Mouse (Mus musculus): Measurements from ENCODE around the gene Prr15l. TPM values are rescaled to one million over a fixed set of nuclear protein-coding genes. Genes with fewer than 3 reads are reported as not detected.

The Prr15l gene
- polyA plus RNA-seq (2015; fragmentation: Nextera tagmentation; extraction: Ambion mirVana) = 0.10 TPM in 1 of 2 replicates, not detected in the other

DNA sequence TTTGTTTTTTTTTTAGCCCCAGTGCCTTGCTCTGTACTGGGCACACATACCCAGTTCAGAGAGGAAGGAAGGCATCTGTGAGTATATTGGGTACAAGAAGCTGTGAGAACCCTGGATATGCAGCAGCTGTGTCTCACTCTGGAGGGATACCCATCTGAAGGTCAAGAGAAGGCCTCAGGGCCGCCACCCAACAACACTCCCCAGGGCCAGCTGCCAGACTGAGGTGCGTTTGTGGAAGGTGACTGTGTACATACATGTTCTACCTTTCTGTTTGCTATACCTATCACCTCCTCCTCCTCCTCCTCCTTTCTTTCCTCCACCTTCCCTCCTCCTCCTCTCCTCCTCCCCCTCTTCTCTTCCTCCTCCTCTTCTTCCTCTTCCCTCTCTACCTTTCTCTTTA is at the start of gene Prr15l:
TSS of gene Prr15l (plus strand) at position 17 of the 400 bp plus-strand sequence.
- Histone ChIP-seq H3K4me1 (replicated peaks) (0 out of 2 replicates have a peak, but pooled peaks cover 4% of the 10 kb centered on the region), H3K36me3 (no peaks in the 10 kb centered on the region), H3K9ac (replicated peaks) (0 out of 2 replicates have a peak within 1 kb of the TSS, but pooled peaks have one; percentile 8), H3K27ac (no peak within 1 kb of the TSS), H3K27me3 (peaks cover 26% of the 10 kb centered on the region), H3K4me3 (replicated peaks) (no peak within 1 kb of the TSS), H3K9me3 (no peaks in the 10 kb centered on the region), H3K4me2 (replicated peaks) (no peak within 1 kb of the TSS)
- ATAC-seq = no peak
- WGBS = 73% methylated on average over 2 of the region's 2 CpGs

DNA sequence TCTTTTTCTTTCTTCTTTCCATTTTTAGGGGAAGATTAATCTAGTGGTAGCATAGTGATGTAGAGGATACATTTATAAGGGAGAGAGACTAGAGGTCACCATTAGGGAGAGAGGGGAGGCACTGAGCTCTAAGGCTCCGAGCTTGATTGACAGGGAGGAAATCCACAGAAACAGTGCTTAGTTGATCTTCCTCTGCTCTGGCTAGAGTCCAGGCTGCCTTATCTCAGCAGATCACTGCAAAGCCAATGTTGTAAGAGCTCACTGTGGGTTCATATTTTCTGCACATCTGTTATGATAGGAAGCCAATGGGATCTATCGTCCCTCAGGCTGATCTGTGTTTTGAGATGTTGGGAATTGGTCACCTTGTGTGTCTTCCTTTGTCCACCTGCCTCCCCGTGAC is 49.2 kb upstream of the Prr15l start:
- H3K27ac ChIP-seq = peak overlapping the region; percentile 100
- peaks cover 55% of the 10 kb centered on the region for H3K4me1 ChIP-seq (replicated peaks)
- H3K27me3 ChIP-seq = no peaks in the 10 kb centered on the region
- no peaks in the 10 kb centered on the region for H3K36me3 ChIP-seq
- no peak overlapping the region for H3K4me3 ChIP-seq (replicated peaks)
- WGBS = 27% methylated on average over 3 of the region's 3 CpGs
- no peak for ATAC-seq
- no peaks in the 10 kb centered on the region for H3K9me3 ChIP-seq
- H3K9ac ChIP-seq (replicated peaks) = no peak overlapping the region
- no peak overlapping the region for H3K4me2 ChIP-seq (replicated peaks)

DNA sequence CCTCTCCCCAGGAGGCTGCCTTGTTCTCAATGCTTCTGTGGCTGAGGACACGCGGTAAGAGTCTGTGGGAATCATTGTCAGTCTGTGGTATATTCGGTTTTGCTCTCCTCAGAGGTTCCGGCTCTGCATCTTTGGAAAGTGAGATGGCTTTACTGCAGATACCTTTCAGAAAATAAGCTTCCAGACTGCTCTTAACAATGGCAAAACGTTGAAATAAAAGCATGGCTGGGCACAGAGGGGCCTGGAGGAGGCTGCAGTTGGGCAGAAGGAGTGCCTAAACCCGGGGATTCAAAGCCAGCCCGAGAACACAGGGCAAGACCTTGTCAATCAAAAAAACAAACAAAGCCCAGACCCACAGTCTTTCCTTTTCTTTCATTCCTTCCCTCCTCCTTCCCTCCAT is 48.5 kb upstream of the Prr15l start:
- Histone ChIP-seq H3K4me1 (replicated peaks) (peaks cover 48% of the 10 kb centered on the region), H3K27me3 (no peaks in the 10 kb centered on the region), H3K36me3 (no peaks in the 10 kb centered on the region), H3K27ac (peak overlapping the region; percentile 100), H3K9ac (replicated peaks) (0 out of 2 replicates have a peak overlapping the region, but pooled peaks have one; percentile 14), H3K9me3 (no peaks in the 10 kb centered on the region), H3K4me3 (replicated peaks) (no peak overlapping the region), H3K4me2 (replicated peaks) (no peak overlapping the region)
- ATAC-seq = no peak
- WGBS = 3% methylated on average over 7 of the region's 7 CpGs

GRCm38 (mm10) chr11:96880296-96880695 is 47.6 kb upstream of the Prr15l start:
- no peaks in the 10 kb centered on the region for H3K9me3 ChIP-seq
- no peak overlapping the region for H3K4me3 ChIP-seq (replicated peaks)
- peaks cover 46% of the 10 kb centered on the region for H3K4me1 ChIP-seq (replicated peaks)
- 94% methylated on average over 9 of the region's 9 CpGs for WGBS
- H3K27ac ChIP-seq = peak overlapping the region; percentile 100; the same call in 1 of the 2 replicates
- H3K36me3 ChIP-seq = no peaks in the 10 kb centered on the region
- H3K9ac ChIP-seq (replicated peaks) = no peak overlapping the region
- H3K27me3 ChIP-seq = no peaks in the 10 kb centered on the region
- no peak for ATAC-seq
- no peak overlapping the region for H3K4me2 ChIP-seq (replicated peaks)

DNA sequence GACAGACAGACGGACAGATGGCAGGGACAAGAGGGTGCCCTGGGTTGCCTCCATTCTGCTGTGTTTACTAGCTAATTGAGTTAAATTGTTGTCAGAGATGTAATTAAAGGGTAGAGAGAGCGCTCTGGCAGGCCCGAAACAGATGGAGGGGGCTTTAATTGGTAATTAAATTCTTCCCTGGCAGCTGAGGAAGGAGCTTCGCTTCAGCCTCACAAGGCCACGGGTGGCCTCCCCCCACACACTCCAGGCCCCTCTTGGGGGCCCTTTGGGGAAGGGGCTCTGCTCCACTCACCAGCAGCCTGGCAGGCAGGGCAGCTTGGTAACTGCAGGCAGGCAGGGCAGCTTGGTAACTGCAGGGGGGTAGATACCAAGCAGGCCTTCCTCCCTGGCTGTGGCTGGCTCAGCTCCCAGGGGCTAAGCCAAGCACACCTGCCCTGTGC is 42.0 kb upstream of the Prr15l start:
- 17% methylated on average over 5 of the region's 5 CpGs for WGBS
- Histone ChIP-seq H3K4me1 (replicated peaks) (peaks cover 29% of the 10 kb centered on the region), H3K4me2 (replicated peaks) (0 out of 2 replicates have a peak overlapping the region, but pooled peaks have one; percentile 3), H3K9ac (replicated peaks) (peak overlapping the region; percentile 36; the same call in 1 of the 2 replicates), H3K9me3 (no peaks in the 10 kb centered on the region), H3K27ac (peak overlapping the region; percentile 93), H3K4me3 (replicated peaks) (no peak overlapping the region), H3K36me3 (no peaks in the 10 kb centered on the region), H3K27me3 (no peaks in the 10 kb centered on the region)
- ATAC-seq = peak; percentile 93

DNA sequence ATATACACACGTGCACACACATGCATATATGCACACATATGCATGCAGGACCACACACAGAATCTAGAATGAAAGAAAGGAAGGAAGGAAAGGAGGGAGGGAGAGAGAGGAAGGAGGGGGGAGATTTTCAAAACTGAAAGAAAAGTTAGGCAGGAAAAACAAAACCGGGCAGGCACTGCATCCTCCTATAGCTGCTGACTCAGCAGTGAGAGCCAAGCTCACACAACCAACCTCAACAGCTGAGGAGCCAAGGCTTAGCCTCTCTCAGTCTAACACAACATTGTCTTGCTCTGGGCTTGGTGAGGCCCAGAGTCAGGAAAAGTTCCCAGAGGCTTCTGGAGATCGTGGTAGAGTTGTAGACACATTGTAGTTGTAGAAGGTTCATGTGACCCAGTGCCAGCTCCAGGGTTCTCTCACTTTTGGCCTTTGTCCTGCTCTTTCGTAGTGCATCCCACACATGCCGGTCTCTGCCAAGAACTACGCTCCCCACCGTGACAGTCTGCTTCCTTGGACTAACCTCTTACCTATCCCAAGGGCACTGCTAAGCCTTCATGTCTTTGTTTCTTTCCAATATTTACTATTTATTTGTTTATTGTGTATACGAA is 40.9 kb upstream of the Prr15l start:
- H3K4me3 ChIP-seq (replicated peaks) = no peak overlapping the region
- H3K4me1 ChIP-seq (replicated peaks) = peaks cover 34% of the 10 kb centered on the region
- no peak for ATAC-seq
- no peak overlapping the region for H3K4me2 ChIP-seq (replicated peaks)
- 84% methylated on average over 8 of the region's 8 CpGs for WGBS
- H3K27ac ChIP-seq = peak overlapping the region; percentile 93
- H3K27me3 ChIP-seq = no peaks in the 10 kb centered on the region
- no peaks in the 10 kb centered on the region for H3K9me3 ChIP-seq
- no peak overlapping the region; the same call in 1 of the 2 replicates for H3K9ac ChIP-seq (replicated peaks)
- H3K36me3 ChIP-seq = no peaks in the 10 kb centered on the region

GRCm38 (mm10) chr11:96891784-96892527 is 35.9 kb upstream of the Prr15l start:
- 46% methylated on average over 14 of the region's 14 CpGs for WGBS
- H3K4me3 ChIP-seq (replicated peaks) = no peak overlapping the region
- H3K4me1 ChIP-seq (replicated peaks) = peaks cover 35% of the 10 kb centered on the region
- peak overlapping the region; percentile 32; the same call in 1 of the 2 replicates for H3K27ac ChIP-seq
- H3K9ac ChIP-seq (replicated peaks) = no peak overlapping the region
- ATAC-seq = no peak
- no peaks in the 10 kb centered on the region for H3K27me3 ChIP-seq
- no peak overlapping the region for H3K4me2 ChIP-seq (replicated peaks)
- no peaks in the 10 kb centered on the region for H3K9me3 ChIP-seq
- no peaks in the 10 kb centered on the region for H3K36me3 ChIP-seq

DNA sequence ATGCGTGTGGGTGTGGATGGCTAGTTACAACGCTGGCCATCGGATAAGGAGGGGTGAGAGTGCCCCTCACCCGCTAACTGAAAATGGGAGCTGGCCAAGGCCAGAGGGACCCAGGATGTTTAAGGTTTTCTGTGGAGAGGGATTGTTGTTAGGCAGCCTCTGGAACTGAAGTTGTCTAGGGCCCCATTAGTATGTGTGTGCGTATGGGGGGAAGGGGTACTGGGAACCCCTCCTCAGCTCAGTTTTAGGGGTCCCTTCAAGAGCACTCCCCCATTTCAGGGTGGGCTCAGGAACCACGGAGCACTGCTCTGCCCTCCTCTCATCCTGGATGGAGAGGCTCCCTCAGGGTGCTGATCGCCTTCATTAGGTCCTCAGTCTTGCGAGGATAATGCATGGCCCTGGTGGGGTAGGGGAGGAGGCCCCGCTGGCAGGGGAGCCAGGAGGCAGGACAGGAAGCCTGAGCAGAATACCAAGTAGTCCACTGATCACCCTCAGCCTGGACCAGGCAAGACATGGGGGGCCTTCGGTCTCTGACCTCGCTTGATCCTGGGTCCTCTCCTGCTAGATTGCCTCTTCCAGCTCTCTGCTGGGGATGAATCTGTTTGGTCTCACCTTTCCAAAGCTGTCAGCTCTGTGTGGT is 34.6 kb upstream of the Prr15l start:
- ATAC-seq = peak; percentile 72
- Histone ChIP-seq H3K36me3 (no peaks in the 10 kb centered on the region), H3K9me3 (no peaks in the 10 kb centered on the region), H3K27ac (peak overlapping the region; percentile 79), H3K4me1 (replicated peaks) (peaks cover 43% of the 10 kb centered on the region), H3K9ac (replicated peaks) (no peak overlapping the region; the same call in 1 of the 2 replicates), H3K27me3 (no peaks in the 10 kb centered on the region), H3K4me3 (replicated peaks) (no peak overlapping the region), H3K4me2 (replicated peaks) (no peak overlapping the region)
- 41% methylated on average over 11 of the region's 11 CpGs for WGBS

DNA sequence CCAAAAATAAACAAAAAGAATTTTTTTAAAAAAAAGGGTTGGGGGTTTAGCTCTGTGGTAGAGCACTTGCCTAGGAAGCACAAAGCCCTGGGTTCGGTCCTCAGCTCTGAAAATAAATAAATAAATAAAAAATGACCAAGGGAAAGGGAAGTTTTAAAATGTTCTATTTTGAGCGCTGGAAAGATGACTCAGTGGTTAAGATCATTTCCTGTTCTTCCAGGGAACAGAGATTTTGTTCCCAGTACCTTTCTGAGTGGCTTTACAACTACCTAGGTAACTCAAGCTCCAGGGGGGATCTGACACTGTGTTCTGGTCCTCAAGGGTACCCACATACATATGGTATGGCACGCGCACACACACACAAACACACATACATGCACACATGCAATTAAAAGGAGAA is 32.0 kb upstream of the Prr15l start:
- H3K27me3 ChIP-seq = no peaks in the 10 kb centered on the region
- WGBS = 97% methylated on average over 4 of the region's 4 CpGs
- H3K4me1 ChIP-seq (replicated peaks) = peaks cover 66% of the 10 kb centered on the region
- H3K9me3 ChIP-seq = no peaks in the 10 kb centered on the region
- no peak overlapping the region for H3K4me3 ChIP-seq (replicated peaks)
- no peak overlapping the region for H3K4me2 ChIP-seq (replicated peaks)
- no peak overlapping the region for H3K9ac ChIP-seq (replicated peaks)
- ATAC-seq = no peak
- H3K27ac ChIP-seq = no peak overlapping the region
- no peaks in the 10 kb centered on the region for H3K36me3 ChIP-seq

- no peaks in the 10 kb centered on the region for H3K9me3 ChIP-seq
- peak overlapping the region; percentile 26; the same call in 1 of the 2 replicates for H3K4me2 ChIP-seq (replicated peaks)
- peaks cover 75% of the 10 kb centered on the region for H3K4me1 ChIP-seq (replicated peaks)
- no peak overlapping the region for H3K4me3 ChIP-seq (replicated peaks)
- H3K36me3 ChIP-seq = no peaks in the 10 kb centered on the region
- H3K27me3 ChIP-seq = no peaks in the 10 kb centered on the region
- peak overlapping the region; percentile 93 for H3K27ac ChIP-seq
- peak overlapping the region; percentile 39 for H3K9ac ChIP-seq (replicated peaks)
- 20% methylated on average over 13 of the region's 13 CpGs for WGBS
- ATAC-seq = peak; percentile 77
Observed at GRCm38 (mm10) chr11:96899449-96900306, 28.2 kb upstream of the Prr15l start.

- Histone ChIP-seq H3K4me2 (replicated peaks) (no peak overlapping the region), H3K27me3 (no peaks in the 10 kb centered on the region), H3K9me3 (no peaks in the 10 kb centered on the region), H3K4me1 (replicated peaks) (peaks cover 88% of the 10 kb centered on the region), H3K4me3 (replicated peaks) (no peak overlapping the region), H3K9ac (replicated peaks) (no peak overlapping the region), H3K27ac (peak overlapping the region; percentile 93), H3K36me3 (no peaks in the 10 kb centered on the region)
- 44% methylated on average over 9 of the region's 9 CpGs for WGBS
- no peak for ATAC-seq
Observed at GRCm38 (mm10) chr11:96901332-96901731, 26.6 kb upstream of the Prr15l start.

Data from midbrain, embryonic 13.5 days (tissue).